Mouse (Mus musculus): Measurements from ENCODE around the gene Cntnap2. TPM values are rescaled to one million over a fixed set of nuclear protein-coding genes. Genes with fewer than 3 reads are reported as not detected.
A peak's percentile ranks its signal among the peaks of the same experiment; 100 is the strongest.

The Cntnap2 gene
- 100 to 1,000 TPM; 121 to 130 TPM for total RNA-seq (2021)

- peak; percentile 27 to 36 for DNase-seq
These were observed at the start of gene Cntnap2 for GRCm38 (mm10) chr6:45059091-45059490. TSS of gene Cntnap2 (plus strand) at chr6:45059357.

GRCm38 (mm10) chr6:45026011-45026682 is 33.0 kb upstream of the Cntnap2 start:
- peak in 1 of 2 experiments; percentile 7 for DNase-seq

- DNase-seq = no peak
These were observed 19.7 kb upstream of the Cntnap2 start for GRCm38 (mm10) chr6:45039454-45039853.

- DNase-seq = peak; percentile 62 to 67
These were observed 657 bp downstream of the Cntnap2 start for GRCm38 (mm10) chr6:45059556-45060471.

GRCm38 (mm10) chr6:45062214-45062997 is 3.2 kb downstream of the Cntnap2 start:
- DNase-seq = no peak

GRCm38 (mm10) chr6:45088304-45088703 is 29.1 kb downstream of the Cntnap2 start:
- DNase-seq = no peak

GRCm38 (mm10) chr6:45113613-45114012 is 54.5 kb downstream of the Cntnap2 start:
- no peak for DNase-seq

GRCm38 (mm10) chr6:45144882-45145281 is 85.7 kb downstream of the Cntnap2 start:
- DNase-seq = no peak

- no peak for DNase-seq
These were observed 145.9 kb downstream of the Cntnap2 start for GRCm38 (mm10) chr6:45205039-45205438.

- no peak for DNase-seq
These were observed 155.2 kb downstream of the Cntnap2 start for GRCm38 (mm10) chr6:45214330-45214729.

- no peak for DNase-seq
These were observed 169.8 kb downstream of the Cntnap2 start for GRCm38 (mm10) chr6:45229002-45229401.

- DNase-seq = no peak
These were observed 173.4 kb downstream of the Cntnap2 start for GRCm38 (mm10) chr6:45232571-45232970.

- DNase-seq = no peak
These were observed 177.4 kb downstream of the Cntnap2 start for GRCm38 (mm10) chr6:45236531-45236930.

- no peak for DNase-seq
These were observed 179.0 kb downstream of the Cntnap2 start for GRCm38 (mm10) chr6:45238117-45238516.

GRCm38 (mm10) chr6:45241218-45241617 is 182.1 kb downstream of the Cntnap2 start:
- DNase-seq = no peak

GRCm38 (mm10) chr6:45244680-45245079 is 185.5 kb downstream of the Cntnap2 start:
- no peak for DNase-seq

GRCm38 (mm10) chr6:45258047-45258446 is 198.9 kb downstream of the Cntnap2 start:
- DNase-seq = no peak

GRCm38 (mm10) chr6:45271537-45271936 is 212.4 kb downstream of the Cntnap2 start:
- DNase-seq = no peak

GRCm38 (mm10) chr6:45273259-45273775 is 214.2 kb downstream of the Cntnap2 start:
- DNase-seq = no peak

- no peak for DNase-seq
These were observed 231.0 kb downstream of the Cntnap2 start for GRCm38 (mm10) chr6:45290154-45290553.

GRCm38 (mm10) chr6:45317455-45317854 is 258.3 kb downstream of the Cntnap2 start:
- no peak for DNase-seq

GRCm38 (mm10) chr6:45323505-45323904 is 264.3 kb downstream of the Cntnap2 start:
- peak; percentile 30 to 47 for DNase-seq

Measured in layer of hippocampus, postnatal 36 days (tissue).